Mouse (Mus musculus): ENCODE measurements around the gene Loxl3.

GRCm38 (mm10) chr6:83066441-83066840 lies 32.5 kb downstream of the Loxl3 start:
- TF ChIP-seq CTCF (conservative IDR thresholded peaks at IDR 0.05; ENCODE audit: low read length) (no peak), NANOG (IDR thresholded peaks at IDR 0.05; ENCODE audit: borderline replicate concordance, low read length) (no peak), POU5F1 (IDR thresholded peaks at IDR 0.05; ENCODE audit: borderline replicate concordance, low read length) (no peak)

Measured in E14TG2a.4 (cell line).